Mouse (Mus musculus) neural tube, embryonic 14.5 days (tissue): ENCODE measurements around the gene Zfp940. TPM values are rescaled to one million over a fixed set of nuclear protein-coding genes. Genes with fewer than 3 reads are reported as not detected.

Experiments used
- ATAC-seq: fragments of 200-750 bp; cut with Nextera tagmentation; 2 replicates; pipeline ENCODE4 v1.8.0; 2017; ENCODE audit warnings: low read depth, mild to moderate bottlenecking, moderate TSS enrichment, moderate library complexity
- H3K27ac ChIP-seq: fragments of 300-500 bp; sonication (generic); 2 replicates; pipeline ENCODE4 v1.5.1; 2014; ENCODE audit warnings: low read depth, mild to moderate bottlenecking, control low read depth, low read length, moderate library complexity, mixed read lengths
- H3K27me3 ChIP-seq: fragments of 300-500 bp; sonication (generic); 2 replicates; pipeline ENCODE4 v1.6.1; 2014; ENCODE audit warnings: low read length; ENCODE audit not compliant: control insufficient read depth, insufficient read depth
- H3K36me3 ChIP-seq: fragments of 300-500 bp; sonication (generic); 2 replicates; pipeline ENCODE4 v1.6.1; 2014; ENCODE audit warnings: low read length, mixed read lengths; ENCODE audit not compliant: control insufficient read depth, insufficient read depth
- H3K4me1 ChIP-seq: fragments of 300-500 bp; sonication (generic); 2 replicates; pipeline ENCODE4 v1.6.1; 2014; ENCODE audit warnings: low read length; ENCODE audit not compliant: control insufficient read depth, insufficient read depth
- H3K4me2 ChIP-seq: fragments of 300-500 bp; sonication (generic); 2 replicates; pipeline ENCODE4 v1.6.1; 2014; ENCODE audit warnings: mild to moderate bottlenecking, low read depth, low read length, control low read depth
- H3K4me3 ChIP-seq: fragments of 300-500 bp; sonication (generic); 2 replicates; pipeline ENCODE4 v1.5.1; 2014; ENCODE audit warnings: low read depth, low read length, control low read depth, mixed read lengths
- H3K9ac ChIP-seq: fragments of 300-500 bp; sonication (generic); replicated peaks from 2 replicates; pipeline ENCODE4 v1.6.1; 2014; ENCODE audit warnings: low read depth, mild to moderate bottlenecking, control low read depth, low read length, mixed read lengths
- H3K9me3 ChIP-seq: fragments of 300-500 bp; sonication (generic); 2 replicates; pipeline ENCODE4 v1.6.1; 2016; ENCODE audit warnings: low read length; ENCODE audit not compliant: control insufficient read depth
- WGBS: fragments of 180-500 bp; shearing (Covaris S2); extraction: QIAGEN DNeasy Blood & Tissue Kit; methylation state at CpG from one replicate; pipeline ENCODE4 v1.1.7; 2014; 5-methylcytosine and 5-hydroxymethylcytosine counted together
- polyA plus RNA-seq: library from polyadenylated mRNA; unstranded; fragments of >200 nt; fragmentation: Nextera tagmentation; extraction: Ambion mirVana; gene quantifications from 2 replicates; pipeline ENCODE4 v1.2.1, GENCODE M21; 2014

Gene Zfp940
- polyA plus RNA-seq, 1 experiment from 2014 or later, result 13.4 TPM

DNA sequence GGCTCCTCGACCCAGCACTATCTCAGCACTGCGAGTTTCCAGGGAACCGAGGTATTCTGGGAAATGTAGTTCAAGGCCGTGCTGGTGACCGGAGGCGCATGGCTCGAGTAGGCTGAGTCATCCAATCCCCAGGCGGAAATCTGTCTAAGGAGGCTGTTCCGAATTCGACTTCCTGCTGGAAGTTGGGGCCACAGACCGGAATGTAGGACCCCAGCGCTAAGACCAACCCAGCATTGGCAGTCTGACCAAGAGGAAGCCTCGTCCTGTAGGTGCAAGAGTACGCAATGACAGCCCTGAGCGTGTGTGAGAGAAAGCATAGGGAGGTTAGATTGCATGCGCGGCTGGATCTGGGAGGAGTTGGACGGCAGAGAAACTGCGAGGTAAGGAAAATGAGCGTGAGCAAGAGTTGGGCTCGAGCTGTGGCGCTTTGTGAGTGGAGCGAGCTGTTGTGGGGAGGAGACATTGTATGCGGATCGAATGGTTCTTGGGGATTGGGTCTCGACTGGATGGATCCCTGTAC is 37.5 kb downstream of the Zfp940 start, which contains the start of gene Zfp790:
Zfp790 (plus strand) TSS at position 205 of the 520 bp plus-strand sequence.
- under 1% methylated on average over 26 of the region's 26 CpGs for WGBS
- ATAC-seq, result peak; percentile 96

DNA sequence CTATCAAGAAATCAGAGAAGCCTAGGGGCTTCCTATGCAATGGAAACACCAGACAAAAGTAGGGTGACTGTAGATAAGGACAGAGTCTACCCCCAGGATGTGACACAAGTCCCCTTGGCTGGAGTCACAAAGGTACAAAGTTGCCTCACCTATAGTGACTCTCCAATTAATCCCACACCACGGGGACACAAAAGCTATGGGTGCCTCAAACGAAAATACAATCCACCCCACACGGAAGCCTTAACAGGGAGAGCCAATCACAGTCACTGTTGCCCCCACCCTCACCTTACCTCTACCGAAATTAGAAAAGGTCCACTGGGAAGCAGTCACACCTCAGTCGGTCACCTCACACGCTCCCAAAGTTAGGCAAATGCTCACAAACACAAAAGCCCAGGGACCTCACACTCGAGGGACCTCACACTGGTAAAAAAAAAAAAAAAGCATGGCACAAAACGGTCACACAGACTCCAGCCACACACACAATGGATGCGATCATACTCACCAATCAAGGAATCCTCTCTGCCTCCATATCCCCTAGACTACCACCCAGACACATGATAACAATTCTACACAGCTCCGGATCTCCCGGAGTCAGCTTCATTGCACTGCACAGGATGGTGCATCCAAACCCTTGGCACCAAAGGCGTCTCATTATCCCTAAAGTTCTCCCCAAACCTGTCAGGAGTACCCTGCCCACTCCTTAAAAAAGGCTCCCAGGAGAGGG is 38.2 kb downstream of the Zfp940 start:
- peak; percentile 44 for ATAC-seq
- Histone ChIP-seq H3K4me3 (peak overlapping the region; percentile 59), H3K9me3 (no peaks in the 10 kb centered on the region), H3K27me3 (no peaks in the 10 kb centered on the region), H3K4me1 (peaks cover 31% of the 10 kb centered on the region), H3K4me2 (peak overlapping the region; percentile 63), H3K36me3 (no peaks in the 10 kb centered on the region), H3K9ac (peak overlapping the region; percentile 58), H3K27ac (peak overlapping the region; percentile 89)
- WGBS, result 3% methylated on average over 12 of the region's 12 CpGs

More for the DNA sequence above, 37.5 kb downstream of the Zfp940 start, which contains the start of gene Zfp790:
- Histone ChIP-seq H3K9ac (peak within 1 kb of the TSS; percentile 67), H3K4me3 (peak within 1 kb of the TSS; percentile 59), H3K9me3 (no peaks in the 10 kb centered on the region), H3K27me3 (no peaks in the 10 kb centered on the region), H3K4me1 (peaks cover 31% of the 10 kb centered on the region), H3K36me3 (no peaks in the 10 kb centered on the region), H3K27ac (peak within 1 kb of the TSS; percentile 89), H3K4me2 (peak within 1 kb of the TSS; percentile 63)

- H3K4me3 ChIP-seq, result peak overlapping the region; percentile 59
- no peaks in the 10 kb centered on the region for H3K9me3 ChIP-seq
- H3K4me1 ChIP-seq, result peaks cover 29% of the 10 kb centered on the region
- H3K9ac ChIP-seq, result no peak overlapping the region
- H3K27me3 ChIP-seq, result no peaks in the 10 kb centered on the region
- H3K4me2 ChIP-seq, result peak overlapping the region; percentile 63
- ATAC-seq, result no peak
- 90% methylated on average over 2 of the region's 2 CpGs for WGBS
- H3K36me3 ChIP-seq, result no peaks in the 10 kb centered on the region
- H3K27ac ChIP-seq, result no peak overlapping the region
Observed at GRCm38 (mm10) chr7:29814381-29814780, 39.1 kb downstream of the Zfp940 start.

GRCm38 (mm10) chr7:29812244-29812643 is 41.2 kb downstream of the Zfp940 start:
- H3K4me3 ChIP-seq, result no peak overlapping the region
- H3K27me3 ChIP-seq, result no peaks in the 10 kb centered on the region
- peaks cover 19% of the 10 kb centered on the region for H3K4me1 ChIP-seq
- H3K9ac ChIP-seq, result no peak overlapping the region
- no peak overlapping the region for H3K27ac ChIP-seq
- no peaks in the 10 kb centered on the region for H3K9me3 ChIP-seq
- no peak for ATAC-seq
- H3K36me3 ChIP-seq, result no peaks in the 10 kb centered on the region
- 91% methylated on average over 1 of the region's 1 CpGs for WGBS
- H3K4me2 ChIP-seq, result no peak overlapping the region

DNA sequence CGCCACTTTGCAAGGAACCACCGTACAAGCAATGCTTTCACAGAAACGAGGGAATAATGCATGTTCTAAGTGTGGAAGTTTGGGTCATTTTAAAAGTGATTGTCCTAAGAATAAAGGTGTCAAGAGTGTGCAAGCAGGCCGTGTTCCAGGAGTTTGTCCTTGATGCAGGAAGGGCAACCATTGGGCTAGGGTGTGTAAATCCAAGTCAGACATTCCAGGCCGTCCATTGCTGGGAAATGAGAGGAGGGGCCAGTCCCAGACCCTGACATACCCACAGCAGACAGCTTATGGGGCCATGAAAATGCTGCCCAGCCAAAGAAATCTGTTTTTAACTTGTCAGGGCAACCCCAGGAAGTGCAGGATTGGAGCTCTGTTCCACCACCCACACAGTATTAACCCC is 46.4 kb downstream of the Zfp940 start:
- Histone ChIP-seq H3K27ac (no peak overlapping the region), H3K9me3 (no peaks in the 10 kb centered on the region), H3K4me3 (no peak overlapping the region), H3K4me1 (no peaks in the 10 kb centered on the region), H3K9ac (no peak overlapping the region), H3K27me3 (no peaks in the 10 kb centered on the region), H3K36me3 (no peaks in the 10 kb centered on the region), H3K4me2 (no peak overlapping the region)
- 85% methylated on average over 5 of the region's 5 CpGs for WGBS
- no peak for ATAC-seq

DNA sequence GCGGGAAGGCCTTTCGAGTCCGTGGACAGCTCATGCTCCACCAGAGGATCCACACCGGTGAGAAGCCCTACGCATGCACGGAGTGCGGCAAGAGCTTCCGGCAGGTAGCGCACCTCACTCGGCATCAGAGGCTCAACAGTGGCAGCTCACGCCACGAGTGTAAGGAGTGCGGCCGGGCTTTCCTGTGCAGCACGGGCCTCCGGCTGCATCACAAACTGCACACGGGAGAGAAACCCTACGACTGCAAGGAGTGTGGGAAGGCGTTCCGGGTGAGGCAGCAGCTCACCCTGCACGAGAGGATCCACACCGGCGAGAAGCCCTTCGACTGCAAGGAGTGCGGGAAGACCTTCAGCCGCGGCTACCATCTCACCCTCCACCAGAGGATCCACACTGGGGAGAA is 60.6 kb downstream of the Zfp940 start:
- 30% methylated on average over 27 of the region's 27 CpGs for WGBS
- Histone ChIP-seq H3K4me2 (no peak overlapping the region), H3K4me1 (no peaks in the 10 kb centered on the region), H3K27me3 (no peaks in the 10 kb centered on the region), H3K4me3 (no peak overlapping the region), H3K36me3 (peaks cover 30% of the 10 kb centered on the region), H3K9me3 (no peaks in the 10 kb centered on the region), H3K9ac (no peak overlapping the region), H3K27ac (no peak overlapping the region)
- no peak for ATAC-seq

DNA sequence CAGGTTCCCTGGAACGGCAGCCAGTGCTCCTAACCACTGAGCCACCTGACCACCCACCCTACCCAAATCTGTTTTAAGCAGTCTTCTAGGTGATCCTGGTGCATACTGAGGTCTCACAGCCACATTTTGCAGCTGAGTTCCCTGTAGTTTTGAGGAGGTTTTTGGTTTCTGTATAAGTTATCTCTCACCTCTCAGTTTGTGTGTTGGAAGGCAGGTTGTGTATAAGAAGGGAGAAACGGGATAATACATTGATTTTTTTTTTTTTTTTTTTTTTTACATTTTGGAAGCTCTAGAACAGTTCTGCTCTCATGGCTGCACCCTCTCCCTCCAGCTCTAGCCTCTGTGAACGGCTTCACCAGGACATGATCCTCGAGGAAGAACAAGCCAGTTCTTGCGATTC is 67.6 kb downstream of the Zfp940 start:
- no peak for ATAC-seq
- Histone ChIP-seq H3K9me3 (no peaks in the 10 kb centered on the region), H3K4me3 (peak overlapping the region; percentile 70), H3K27ac (no peak overlapping the region), H3K27me3 (no peaks in the 10 kb centered on the region), H3K36me3 (peaks cover 13% of the 10 kb centered on the region), H3K4me2 (peak overlapping the region; percentile 60), H3K9ac (peak overlapping the region; percentile 42; the same call in 1 of the 2 replicates), H3K4me1 (peaks cover 15% of the 10 kb centered on the region)
- WGBS, result 85% methylated on average over 5 of the region's 5 CpGs

GRCm38 (mm10) chr7:29785023-29785422 is 68.4 kb downstream of the Zfp940 start:
- Histone ChIP-seq H3K4me3 (peak overlapping the region; percentile 70), H3K4me1 (peaks cover 15% of the 10 kb centered on the region), H3K4me2 (peak overlapping the region; percentile 60), H3K27me3 (no peaks in the 10 kb centered on the region), H3K36me3 (peaks cover 10% of the 10 kb centered on the region), H3K9me3 (no peaks in the 10 kb centered on the region), H3K27ac (no peak overlapping the region), H3K9ac (peak overlapping the region; percentile 42; the same call in 1 of the 2 replicates)
- WGBS, result 45% methylated on average over 8 of the region's 8 CpGs
- ATAC-seq, result no peak

DNA sequence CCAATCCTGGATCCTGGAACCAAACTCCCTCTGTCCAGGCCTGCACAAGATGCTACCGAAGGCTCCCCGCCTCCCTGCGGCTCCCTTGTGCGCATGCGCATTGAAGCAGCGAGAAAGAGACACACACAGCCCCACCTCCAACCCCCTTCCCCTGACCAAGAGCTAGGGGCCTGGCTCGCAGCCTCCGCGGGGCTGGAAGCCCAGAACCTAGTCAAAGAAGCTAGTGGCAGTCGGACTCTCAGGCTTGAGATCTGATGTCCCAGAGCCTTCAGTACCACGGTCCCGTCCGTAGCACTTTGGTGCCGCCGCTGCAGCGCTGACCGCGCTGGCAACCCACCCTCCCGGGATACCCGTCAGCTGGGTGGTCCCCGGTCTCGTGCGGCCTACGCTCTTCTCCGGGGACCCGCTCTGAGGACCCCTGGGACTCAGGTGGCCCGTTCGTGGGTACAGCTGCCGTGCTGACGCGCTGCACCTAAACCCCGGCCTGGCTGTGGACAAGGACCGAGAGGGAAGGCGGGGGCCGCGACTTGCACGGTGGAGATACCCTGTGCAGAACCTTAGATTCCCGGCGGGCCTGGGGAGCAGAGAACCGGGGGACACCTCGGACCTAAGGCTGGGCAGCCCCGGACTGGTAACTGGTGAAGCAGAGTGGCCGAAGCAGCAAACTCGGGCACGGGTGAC is 69.5 kb downstream of the Zfp940 start, which contains the start of gene Zfp30:
Zfp30 (plus strand) TSS at position 128 of the 681 bp plus-strand sequence.
- Histone ChIP-seq H3K27ac (peak within 1 kb of the TSS; percentile 94), H3K9me3 (no peaks in the 10 kb centered on the region), H3K36me3 (peaks cover 3% of the 10 kb centered on the region), H3K4me2 (peak within 1 kb of the TSS; percentile 60), H3K4me3 (peak within 1 kb of the TSS; percentile 70), H3K4me1 (peaks cover 15% of the 10 kb centered on the region), H3K9ac (peak within 1 kb of the TSS; percentile 79), H3K27me3 (no peaks in the 10 kb centered on the region)
- ATAC-seq, result peak; percentile 97
- WGBS, result under 1% methylated on average over 45 of the region's 45 CpGs
